27 mouse cellular contexts compared by ENCODE assay signal in the genomic region with DNA sequence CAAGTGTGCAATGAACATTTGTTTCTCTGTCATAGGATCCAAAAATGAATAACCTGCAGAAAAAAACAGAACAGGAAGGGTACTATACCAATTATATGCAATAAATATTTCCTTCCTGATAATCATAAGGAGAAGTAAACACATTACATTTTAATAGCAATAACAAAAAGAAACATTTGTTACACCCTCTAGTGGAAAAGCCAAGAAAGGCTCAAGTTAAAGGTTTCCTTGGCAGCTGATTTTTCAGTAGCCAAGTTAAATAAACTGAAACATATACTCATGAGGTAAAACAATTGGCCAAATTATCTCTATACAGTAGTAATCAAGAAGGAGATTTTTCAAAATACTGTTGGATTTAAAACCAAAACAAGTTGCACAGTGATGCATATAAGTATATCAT. TPM values are rescaled to one million over a fixed set of nuclear protein-coding genes. Genes with fewer than 3 reads are reported as not detected.
DNase-seq lines count a peak whose midpoint lies in the region; ATAC-seq and TF ChIP-seq lines count a peak whose summit lies in the region.
"Had no signal": no experiment of that assay in that cellular context is flagged by ENCODE, and none has a peak within 500 bp of the region (broad histone marks: within the 10 kb centered on the region; RNA-seq: fewer than 3 reads in every experiment).

No protein-coding gene starts in this region.

- intact Hi-C loops in gastrocnemius, adult 2 months (cut with DNase I) = no loop called here

- DNase-seq in gastrocnemius, adult 2 months = no peak
- no peak for DNase-seq in gastrocnemius, adult 8-10 months (ENCODE audit: low spot score in 2 of 2)
- no peak for DNase-seq in layer of hippocampus, adult 2 months (ENCODE audit: low spot score in 2 of 2)
- DNase-seq in layer of hippocampus, postnatal 10 days (ENCODE audit: low spot score in 2 of 2) = no peak
- DNase-seq in 3T3-L1 (ENCODE audit: low read depth, low spot score) = peak; percentile 42
- peak; percentile 31 for DNase-seq in NIH3T3 (ENCODE audit: low read depth)
- DNase-seq in right cerebral cortex, postnatal 25 days = no peak
- DNase-seq: adrenal gland, postnatal 25 days; cerebellum, adult 11-12 months; cerebellum, postnatal 25 days; gastrocnemius, postnatal 36 days; heart, postnatal 14 days; kidney, adult 11 months; kidney, postnatal 10 days; left cerebral cortex, postnatal 4 days; liver; lung, adult 18-20 months; spleen, adult 18-20 months; thymus, adult 18-20 months; thymus, postnatal 4 days had no signal

- peak; percentile 6; the same call in 1 of the 2 replicates for TF ChIP-seq CTCF in gastrocnemius, adult 2 months (IDR thresholded peaks at IDR 0.05)
- TF ChIP-seq CTCF in layer of hippocampus, adult 2 months (conservative IDR thresholded peaks at IDR 0.05) = peak; percentile 75

- no peak overlapping the region for H3K4me3 ChIP-seq in gastrocnemius, adult 2 months
- no peak overlapping the region for H3K4me3 ChIP-seq in layer of hippocampus, adult 2 months
- H3K4me3 ChIP-seq: heart, embryonic 10.5 days; hindbrain, embryonic 13.5 days; midbrain, embryonic 13.5 days; myocyte had no signal

- no peak overlapping the region for H3K27ac ChIP-seq in gastrocnemius, adult 2 months
- no peak overlapping the region for H3K27ac ChIP-seq in layer of hippocampus, adult 2 months
- H3K27ac ChIP-seq: heart, embryonic 10.5 days; hindbrain, embryonic 13.5 days; macrophage; midbrain, embryonic 13.5 days had no signal

- ATAC-seq in frontal cortex, adult (ENCODE audit: low TSS enrichment) = no peak
- ATAC-seq: activated CD4-positive, CD25-positive, alpha-beta regulatory T cell, adult 4 months; midbrain, embryonic 13.5 days had no signal

RNA-seq across cellular contexts. Expression of gene Rps12-ps3, which starts 6.8 kb away (rescaled TPM):
- 100 to 1,000 TPM; 256 to 333 TPM for total RNA-seq in gastrocnemius, adult 2 months (2021)
- total RNA-seq in gastrocnemius, adult 8-10 months (2022) = 100 to 1,000 TPM; 216 to 382 (median 277) TPM
- total RNA-seq in layer of hippocampus, adult 2 months (2021) = 100 to 1,000 TPM; 249 to 342 TPM
- total RNA-seq in layer of hippocampus, postnatal 10 days (2021) = 100 to 1,000 TPM; 422 to 439 TPM

RNA-seq across cellular contexts. Expression of gene Pdzd8, which starts 30.3 kb away (rescaled TPM):
- total RNA-seq in gastrocnemius, adult 2 months (2021) = 10 to 100 TPM; 12.1 to 17.8 TPM
- 10 to 100 TPM; 13.5 to 15.2 (median 14.3) TPM for total RNA-seq in gastrocnemius, adult 8-10 months (2022)
- total RNA-seq in layer of hippocampus, adult 2 months (2021) = 10 to 100 TPM; 48.7 to 49.7 TPM
- total RNA-seq in layer of hippocampus, postnatal 10 days (2021) = 10 to 100 TPM; 51.8 to 52.5 TPM

RNA-seq across cellular contexts. Expression of gene Slc18a2, which starts 54.6 kb away (rescaled TPM):
- total RNA-seq in gastrocnemius, adult 2 months (2021) = under 1 TPM; 0.08 to 0.10 TPM
- under 1 TPM in 3 of 4 experiments, not detected in 1; 0.07 to 0.21 (median 0.18) TPM for total RNA-seq in gastrocnemius, adult 8-10 months (2022)
- total RNA-seq in layer of hippocampus, adult 2 months (2021) = 1 to 10 TPM; 1.2 to 1.4 TPM
- 1 to 10 TPM; 6.8 to 8.2 TPM for total RNA-seq in layer of hippocampus, postnatal 10 days (2021)

Comparison
In these comparisons a context has a peak if more than half of its experiments do, and no peak if none do; other contexts are left out.
1. DNase-seq: peak in 3T3-L1 (single experiment) and NIH3T3 (single experiment); none in gastrocnemius, adult 2 months (single experiment), gastrocnemius, adult 8-10 months (0 of 2), layer of hippocampus, adult 2 months (0 of 2), layer of hippocampus, postnatal 10 days (0 of 2) and right cerebral cortex, postnatal 25 days (single experiment).